Mouse (Mus musculus) myocyte (in vitro differentiated cells): ENCODE results near the gene Tmem174. TPM values are rescaled to one million over a fixed set of nuclear protein-coding genes. Genes with fewer than 3 reads are reported as not detected.

Experiments used
- H3K27me3 ChIP-seq: one replicate; pipeline ENCODE4 v1.6.1; 2011; ENCODE audit not compliant: control insufficient read depth, insufficient read depth, insufficient read length
- H3K36me3 ChIP-seq: one replicate; pipeline ENCODE4 v1.6.1; 2011; ENCODE audit not compliant: control insufficient read depth, insufficient read depth
- H3K4me2 ChIP-seq: one replicate; pipeline ENCODE4 v1.6.1; 2011; ENCODE audit warnings: low read depth, control low read depth
- H3K4me3 ChIP-seq: one replicate; pipeline ENCODE4 v1.5.1; 2011; ENCODE audit warnings: mild to moderate bottlenecking, control low read depth, moderate library complexity
- H3K79me2 ChIP-seq: one replicate; pipeline ENCODE4 v1.6.1; 2011; ENCODE audit not compliant: control insufficient read depth, insufficient read depth
- H3ac ChIP-seq: one replicate; pipeline ENCODE4 v1.6.1; 2011; ENCODE audit not compliant: control insufficient read depth, insufficient read length
- CEBPB ChIP-seq: IDR thresholded peaks from 2 replicates; pipeline ENCODE4 v1.6.1; 2011; ENCODE audit warnings: mild to moderate bottlenecking, moderate library complexity; ENCODE audit not compliant: poor library complexity, insufficient read depth, severe bottlenecking
- E2F4 ChIP-seq: IDR thresholded peaks from one replicate; pipeline ENCODE4 v1.6.1; 2011; ENCODE audit warnings: mild to moderate bottlenecking, control low read depth, moderate library complexity; ENCODE audit not compliant: insufficient read depth
- MAX ChIP-seq: IDR thresholded peaks from one replicate; pipeline ENCODE4 v1.6.1; 2011; ENCODE audit warnings: low read depth, mild to moderate bottlenecking, control low read depth
- MYOD1 ChIP-seq, 3 experiments: IDR thresholded peaks; one replicate each; pipeline ENCODE4 v1.6.1; 2011; ENCODE audit warnings: control low read depth in 2 of 3, low read depth in 2 of 3, mild to moderate bottlenecking in 2 of 3, moderate library complexity in 1 of 3; ENCODE audit not compliant: insufficient read length in 2 of 3, control insufficient read depth in 1 of 3
- MYOG ChIP-seq, 3 experiments: IDR thresholded peaks; one replicate each; pipeline ENCODE4 v1.6.1; 2011; ENCODE audit warnings: control low read depth in 2 of 3, low read depth in 2 of 3, mild to moderate bottlenecking in 2 of 3; ENCODE audit not compliant: insufficient read length in 2 of 3, control insufficient read depth in 1 of 3, insufficient read depth in 1 of 3
- POLR2A ChIP-seq: IDR thresholded peaks from one replicate; pipeline ENCODE4 v1.6.1; 2011; ENCODE audit warnings: low read depth, mild to moderate bottlenecking, control low read depth, moderate library complexity; ENCODE audit not compliant: insufficient read length
- POLR2AphosphoS2 ChIP-seq: IDR thresholded peaks from one replicate; pipeline ENCODE4 v1.6.1; 2011; ENCODE audit warnings: low read depth, control low read depth; ENCODE audit not compliant: insufficient read length
- REST ChIP-seq: IDR thresholded peaks from one replicate; pipeline ENCODE4 v1.6.1; 2011; ENCODE audit warnings: mild to moderate bottlenecking, control low read depth, moderate library complexity; ENCODE audit not compliant: insufficient read depth, insufficient read length
- SRF ChIP-seq: IDR thresholded peaks from one replicate; pipeline ENCODE4 v1.6.1; 2011; ENCODE audit warnings: low read depth; ENCODE audit not compliant: control insufficient read depth, insufficient read length
- TCF12 ChIP-seq: IDR thresholded peaks from one replicate; pipeline ENCODE4 v1.6.1; 2011; ENCODE audit warnings: mild to moderate bottlenecking, control low read depth; ENCODE audit not compliant: poor library complexity, insufficient read depth, severe bottlenecking
- TCF3 ChIP-seq: IDR thresholded peaks from one replicate; pipeline ENCODE4 v1.6.1; 2011; ENCODE audit warnings: low read depth, control low read depth; ENCODE audit not compliant: insufficient read length
- USF1 ChIP-seq: IDR thresholded peaks from one replicate; pipeline ENCODE4 v1.6.1; 2011; ENCODE audit warnings: low read depth, mild to moderate bottlenecking, control low read depth, moderate library complexity
- polyA plus RNA-seq: library from polyadenylated mRNA; unstranded; fragments of >200 nt; fragmentation: generic; extraction: Trizol; gene quantifications from one replicate; pipeline ENCODE4 v1.2.1, GENCODE M21; 2012; ENCODE audit warnings: missing spikeins

Tmem174 gene
- not detected for polyA plus RNA-seq

GRCm38 (mm10) chr13:98637145-98637544, at the start of gene Tmem174:
Gene Tmem174 (minus strand): TSS chr13:98637410.
- no peak within 1 kb of the TSS for H3K4me3 ChIP-seq
- TF ChIP-seq MYOG (IDR thresholded peaks at IDR 0.05; ENCODE audit: control insufficient read depth in 1 of 3, insufficient read depth in 1 of 3, insufficient read length in 2 of 3, low read depth in 2 of 3) = no peak
- TF ChIP-seq USF1 = no peak
- TF ChIP-seq POLR2A = no peak
- no peak for TF ChIP-seq REST
- no peak for TF ChIP-seq SRF
- TF ChIP-seq CEBPB = no peak
- TF ChIP-seq TCF3 = no peak
- no peak for TF ChIP-seq E2F4
- TF ChIP-seq MAX = no peak
- no peak for TF ChIP-seq POLR2AphosphoS2
- no peak for TF ChIP-seq TCF12
- no peak for TF ChIP-seq MYOD1 (IDR thresholded peaks at IDR 0.05; ENCODE audit: control insufficient read depth in 1 of 3, insufficient read length in 2 of 3, low read depth in 2 of 3)
- H3ac ChIP-seq = no peak within 1 kb of the TSS
- H3K27me3 ChIP-seq = no peaks in the 10 kb centered on the region
- no peaks in the 10 kb centered on the region for H3K36me3 ChIP-seq
- no peaks in the 10 kb centered on the region for H3K79me2 ChIP-seq
- no peak within 1 kb of the TSS for H3K4me2 ChIP-seq

GRCm38 (mm10) chr13:98684144-98684900, 47.1 kb upstream of the Tmem174 start:
- Histone ChIP-seq H3K4me2 (no peak overlapping the region), H3K36me3 (no peaks in the 10 kb centered on the region), H3ac (no peak overlapping the region), H3K4me3 (no peak overlapping the region), H3K27me3 (no peaks in the 10 kb centered on the region), H3K79me2 (no peaks in the 10 kb centered on the region)
- TF ChIP-seq MYOD1 (IDR thresholded peaks at IDR 0.05; ENCODE audit: control insufficient read depth in 1 of 3, insufficient read length in 2 of 3, low read depth in 2 of 3) (no peak), TCF3 (no peak), SRF (no peak), USF1 (no peak), POLR2A (no peak), CEBPB (no peak), POLR2AphosphoS2 (no peak), TCF12 (no peak), E2F4 (no peak), MYOG (IDR thresholded peaks at IDR 0.05; ENCODE audit: control insufficient read depth in 1 of 3, insufficient read depth in 1 of 3, insufficient read length in 2 of 3, low read depth in 2 of 3) (no peak), REST (no peak), MAX (no peak)

DNA sequence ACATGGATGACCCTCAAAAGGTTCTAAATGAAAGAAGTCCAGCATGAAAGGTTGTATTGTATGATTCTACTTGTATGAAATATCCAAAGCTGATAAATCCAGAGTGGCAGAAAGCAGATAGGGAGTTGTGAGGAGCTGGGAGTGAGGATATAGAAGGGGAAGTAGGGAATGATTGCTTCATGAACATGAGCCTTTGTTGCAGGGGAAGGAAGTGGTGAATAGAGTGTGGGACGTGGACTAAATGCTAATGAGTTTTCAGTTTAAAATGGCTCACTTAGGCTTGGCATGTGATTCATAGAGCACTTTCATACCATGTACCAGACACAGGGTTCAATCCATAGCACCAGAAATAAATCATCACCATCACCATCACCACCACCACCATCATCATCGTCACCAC, 46.2 kb upstream of the Tmem174 start:
- Histone ChIP-seq H3K4me2 (no peak overlapping the region), H3K79me2 (no peaks in the 10 kb centered on the region), H3K4me3 (no peak overlapping the region), H3K27me3 (no peaks in the 10 kb centered on the region), H3K36me3 (no peaks in the 10 kb centered on the region), H3ac (no peak overlapping the region)
- TF ChIP-seq TCF3 = no peak
- TF ChIP-seq SRF = no peak

GRCm38 (mm10) chr13:98680470-98681060, 43.4 kb upstream of the Tmem174 start:
- no peak overlapping the region for H3ac ChIP-seq
- H3K36me3 ChIP-seq = no peaks in the 10 kb centered on the region
- no peak for TF ChIP-seq POLR2AphosphoS2
- TF ChIP-seq MYOD1 (IDR thresholded peaks at IDR 0.05; ENCODE audit: control insufficient read depth in 1 of 3, insufficient read length in 2 of 3, low read depth in 2 of 3) = no peak
- TF ChIP-seq MAX = no peak
- no peak for TF ChIP-seq CEBPB
- TF ChIP-seq USF1 = no peak
- TF ChIP-seq MYOG (IDR thresholded peaks at IDR 0.05; ENCODE audit: control insufficient read depth in 1 of 3, insufficient read depth in 1 of 3, insufficient read length in 2 of 3, low read depth in 2 of 3) = no peak
- TF ChIP-seq E2F4 = no peak
- TF ChIP-seq TCF12 = no peak
- TF ChIP-seq TCF3 = no peak
- no peak for TF ChIP-seq SRF
- no peak for TF ChIP-seq REST
- no peak overlapping the region for H3K4me3 ChIP-seq
- H3K27me3 ChIP-seq = no peaks in the 10 kb centered on the region
- H3K4me2 ChIP-seq = no peak overlapping the region
- H3K79me2 ChIP-seq = no peaks in the 10 kb centered on the region
